In the genomic region with DNA sequence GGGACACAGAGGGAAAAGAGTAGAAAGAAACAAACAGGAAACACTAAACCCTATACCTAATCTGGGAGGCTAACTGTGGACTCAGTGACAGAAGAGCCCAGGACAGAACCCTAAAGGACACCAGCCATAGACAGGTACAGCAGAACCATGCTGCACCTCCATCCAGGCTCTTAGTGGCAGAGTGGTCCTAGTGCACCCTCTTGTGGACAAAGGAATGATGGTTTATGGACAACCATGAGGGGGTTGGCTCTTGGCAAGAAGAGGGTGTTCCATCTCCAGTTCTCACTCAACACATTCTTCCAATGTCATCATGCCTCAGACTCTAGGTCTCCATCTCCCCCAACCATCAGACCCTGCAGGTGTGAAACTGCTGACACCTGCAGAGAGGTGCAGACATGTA, we compare ENCODE assay signal across 9 mouse cellular contexts. TPM values are rescaled to one million over a fixed set of nuclear protein-coding genes. Genes with fewer than 3 reads are reported as not detected.
A peak's percentile ranks its signal among the peaks of the same experiment; 100 is the strongest.
DNase-seq lines count a peak whose midpoint lies in the region; ATAC-seq and TF ChIP-seq lines count a peak whose summit lies in the region.
"Had no signal": no experiment of that assay in that cellular context is flagged by ENCODE, and none has a peak within 500 bp of the region (broad histone marks: within the 10 kb centered on the region; RNA-seq: fewer than 3 reads in every experiment).

No protein-coding gene starts in this region.

- peak; percentile 58; the same call in 1 of the 2 replicates for ATAC-seq in heart, embryonic 15.5 days (replicated peaks; ENCODE audit: insufficient number of reproducible peaks, insufficient read depth, low FRiP score, low read depth)
- ATAC-seq in kidney, embryonic 15.5 days (replicated peaks; ENCODE audit: low FRiP score): peak; percentile 79; the same call in 1 of the 2 replicates
- peak; percentile 67 for ATAC-seq in liver, embryonic 14.5 days (ENCODE audit: insufficient read depth)
- 0 out of 2 replicates have a peak, but pooled peaks have one; percentile 56 for ATAC-seq in neural tube, embryonic 12.5 days (ENCODE audit: low FRiP score, low read depth)

- no peaks in the 10 kb centered on the region for H3K9me3 ChIP-seq in CH12.LX (replicated peaks; ENCODE audit: low read length)
- no peaks in the 10 kb centered on the region for H3K9me3 ChIP-seq in heart, embryonic 15.5 days (replicated peaks)
- no peaks in the 10 kb centered on the region for H3K9me3 ChIP-seq in kidney, embryonic 15.5 days (replicated peaks)
- H3K9me3 ChIP-seq in liver, embryonic 14.5 days (ENCODE audit: control insufficient read depth, low read length): no peaks in the 10 kb centered on the region
- H3K9me3 ChIP-seq in neural tube, embryonic 12.5 days: no peaks in the 10 kb centered on the region
- H3K9me3 ChIP-seq: heart, embryonic 13.5 days had no signal

- no peaks in the 10 kb centered on the region; a peak in 1 of 4 replicates for H3K4me1 ChIP-seq in CH12.LX (ENCODE audit: control insufficient read depth in 1 of 2, insufficient read depth in 2 of 2)
- H3K4me1 ChIP-seq in heart, embryonic 15.5 days (replicated peaks): 0 out of 2 replicates have a peak, but pooled peaks cover 2% of the 10 kb centered on the region
- H3K4me1 ChIP-seq in kidney, embryonic 15.5 days: no peaks in the 10 kb centered on the region
- no peaks in the 10 kb centered on the region; a peak in 1 of 4 replicates for H3K4me1 ChIP-seq in liver, embryonic 14.5 days (replicated peaks; ENCODE audit: control insufficient read depth in 2 of 2, insufficient read depth in 2 of 2, low read length in 1 of 2)
- H3K4me1 ChIP-seq in neural tube, embryonic 12.5 days: no peaks in the 10 kb centered on the region

- DNase-seq in CH12.LX (ENCODE audit: extremely low read depth) (peak; percentile 72), adipocyte (ENCODE audit: low spot score) (peak; percentile 79)
- DNase-seq in embryo, embryonic 11.5 days (ENCODE audit: low read depth, low spot score): peak; percentile 41
- DNase-seq in liver, embryonic 14.5 days (ENCODE audit: low read depth in 3 of 3, low spot score in 3 of 3): peak in 2 of 3 experiments; percentile 39 to 55
- no peak for DNase-seq in ovary, adult 18-20 months (ENCODE audit: low spot score)

- in situ Hi-C loops in CH12.LX (cut with MboI; ENCODE audit: low pct_ligation_motif_present, low pct_unique_long_range_greater_than_20kb, low sequenced_read_pairs): loop anchor here (5.0 kb wide), 1 partner anchor 67 kb away; no protein-coding TSS in a partner anchor

- no peak for TF ChIP-seq POLR2A in CH12.LX (IDR thresholded peaks at IDR 0.05; ENCODE audit: low read depth, low read length)

- H3K79me2 ChIP-seq in CH12.LX (replicated peaks; ENCODE audit: control insufficient read depth, extremely low read depth, insufficient read depth, poor library complexity, severe bottlenecking): no peaks in the 10 kb centered on the region

- dilution Hi-C loops in CH12.LX (cut with MboI; ENCODE audit: extremely low pct_ligation_motif_present, extremely low pct_unique_long_range_greater_than_20kb, low sequenced_read_pairs): no loop called here

- peaks cover 4 to 49% of the 10 kb centered on the region in 2 experiments for H3K36me3 ChIP-seq in CH12.LX (replicated peaks in 1 of 2; ENCODE audit: control insufficient read depth in 1 of 2, insufficient read depth in 1 of 2, low read length in 1 of 2)
- peaks cover 7% of the 10 kb centered on the region; the same call in 1 of the 2 replicates for H3K36me3 ChIP-seq in heart, embryonic 15.5 days
- H3K36me3 ChIP-seq in kidney, embryonic 15.5 days: peaks cover 8% of the 10 kb centered on the region
- no peaks in the 10 kb centered on the region for H3K36me3 ChIP-seq in liver, embryonic 14.5 days (replicated peaks; ENCODE audit: control insufficient read depth, insufficient read depth, low read depth)
- H3K36me3 ChIP-seq in neural tube, embryonic 12.5 days: 0 out of 2 replicates have a peak, but pooled peaks cover 6% of the 10 kb centered on the region

- no peak overlapping the region for H3K9ac ChIP-seq in CH12.LX (ENCODE audit: insufficient read depth, low read depth)
- H3K9ac ChIP-seq in heart, embryonic 15.5 days: no peak overlapping the region
- H3K9ac ChIP-seq in kidney, embryonic 15.5 days: no peak overlapping the region
- H3K9ac ChIP-seq in liver, embryonic 14.5 days (replicated peaks): no peak overlapping the region
- no peak overlapping the region for H3K9ac ChIP-seq in neural tube, embryonic 12.5 days
- H3K9ac ChIP-seq: heart, embryonic 13.5 days had no signal

- no peak overlapping the region for H3K4me3 ChIP-seq in CH12.LX (replicated peaks in 1 of 3; ENCODE audit: low read depth in 2 of 3, low read length in 2 of 3, poor library complexity in 1 of 3)
- H3K4me3 ChIP-seq in heart, embryonic 15.5 days: no peak overlapping the region
- no peak overlapping the region for H3K4me3 ChIP-seq in kidney, embryonic 15.5 days (replicated peaks)
- no peak overlapping the region for H3K4me3 ChIP-seq in liver, embryonic 14.5 days (ENCODE audit: insufficient read depth in 1 of 2, low read depth in 2 of 2, low read length in 2 of 2)
- H3K4me3 ChIP-seq in neural tube, embryonic 12.5 days: no peak overlapping the region
- H3K4me3 ChIP-seq: heart, embryonic 13.5 days had no signal

- TF ChIP-seq RAD21 in CH12.LX (IDR thresholded peaks at IDR 0.05; ENCODE audit: low read depth, low read length): peak; percentile 90

- H3K27me3 ChIP-seq in CH12.LX (replicated peaks): no peaks in the 10 kb centered on the region
- no peaks in the 10 kb centered on the region for H3K27me3 ChIP-seq in heart, embryonic 15.5 days
- H3K27me3 ChIP-seq in kidney, embryonic 15.5 days: no peaks in the 10 kb centered on the region
- H3K27me3 ChIP-seq in liver, embryonic 14.5 days (ENCODE audit: control insufficient read depth, insufficient read depth, low read length): no peaks in the 10 kb centered on the region
- H3K27me3 ChIP-seq in neural tube, embryonic 12.5 days (replicated peaks): no peaks in the 10 kb centered on the region
- H3K27me3 ChIP-seq: heart, embryonic 13.5 days had no signal

- H3K4me2 ChIP-seq in CH12.LX (ENCODE audit: insufficient read depth, low read depth, poor library complexity, severe bottlenecking): no peak overlapping the region
- no peak overlapping the region for H3K4me2 ChIP-seq in heart, embryonic 15.5 days
- no peak overlapping the region for H3K4me2 ChIP-seq in kidney, embryonic 15.5 days
- no peak overlapping the region for H3K4me2 ChIP-seq in liver, embryonic 14.5 days (ENCODE audit: low read depth)
- no peak overlapping the region for H3K4me2 ChIP-seq in neural tube, embryonic 12.5 days (replicated peaks)
- H3K4me2 ChIP-seq: heart, embryonic 13.5 days had no signal

- H3K27ac ChIP-seq in CH12.LX (ENCODE audit: insufficient read depth, low read depth): no peak overlapping the region
- no peak overlapping the region for H3K27ac ChIP-seq in heart, embryonic 15.5 days
- H3K27ac ChIP-seq in kidney, embryonic 15.5 days: no peak overlapping the region
- H3K27ac ChIP-seq in liver, embryonic 14.5 days: no peak overlapping the region
- H3K27ac ChIP-seq in neural tube, embryonic 12.5 days: no peak overlapping the region
- H3K27ac ChIP-seq: heart, embryonic 13.5 days had no signal

- peak; percentile 53 to 92; a peak in 3 of 4 replicates for TF ChIP-seq CTCF in CH12.LX (conservative IDR thresholded peaks at IDR 0.05 in 1 of 2, IDR thresholded peaks at IDR 0.05 in 1 of 2; ENCODE audit: low read depth in 2 of 2, low read length in 2 of 2)
- TF ChIP-seq CTCF in liver, embryonic 14.5 days (IDR thresholded peaks at IDR 0.05; ENCODE audit: low read depth): peak; percentile 96

- TF ChIP-seq EP300 in CH12.LX (IDR thresholded peaks at IDR 0.05; ENCODE audit: low read length): no peak
- TF ChIP-seq EP300 in liver, embryonic 14.5 days (IDR thresholded peaks at IDR 0.05; ENCODE audit: low read depth): no peak

RNA-seq across cellular contexts. Expression of gene Atp6v0d1, which starts 11.8 kb away (rescaled TPM):
- total RNA-seq in CH12.LX (2012; rRNA removed): 38.0 and 48.8 TPM in 2 replicates
- total RNA-seq in CH12.LX (2014; rRNA removed): 51.0 and 55.3 TPM in 2 replicates
- 48.8 and 53.6 TPM in 2 replicates for polyA plus RNA-seq in CH12.LX (2012; ENCODE audit: insufficient read length, low read depth)
- 50.0 and 63.3 TPM in 2 replicates for polyA plus RNA-seq in heart, embryonic 15.5 days (2015; fragmentation: Nextera tagmentation; extraction: Ambion mirVana)
- 85.8 and 88.3 TPM in 2 replicates for polyA plus RNA-seq in kidney, embryonic 15.5 days (2015; fragmentation: Nextera tagmentation; extraction: Ambion mirVana)
- polyA plus RNA-seq in liver, embryonic 14.5 days (2012; rRNA removed): 36.0 and 40.1 TPM in 2 replicates
- 44.3 and 46.3 TPM in 2 replicates for polyA plus RNA-seq in liver, embryonic 14.5 days (2014; fragmentation: Nextera tagmentation; extraction: Ambion mirVana)
- 142 and 143 TPM in 2 replicates for polyA plus RNA-seq in neural tube, embryonic 12.5 days (2016; fragmentation: Nextera tagmentation; extraction: Ambion mirVana)

RNA-seq across cellular contexts. Expression of gene Hsd11b2, which starts 35.5 kb away (rescaled TPM):
- total RNA-seq in CH12.LX (2012; rRNA removed) (not detected in 2 replicates), CH12.LX (2014; rRNA removed) (not detected in 2 replicates)
- polyA plus RNA-seq in CH12.LX (2012; ENCODE audit: insufficient read length, low read depth): not detected in 2 replicates
- 0.15 and 0.58 TPM in 2 replicates for polyA plus RNA-seq in heart, embryonic 15.5 days (2015; fragmentation: Nextera tagmentation; extraction: Ambion mirVana)
- 30.0 and 35.6 TPM in 2 replicates for polyA plus RNA-seq in kidney, embryonic 15.5 days (2015; fragmentation: Nextera tagmentation; extraction: Ambion mirVana)
- 1.1 TPM in 2 replicates for polyA plus RNA-seq in liver, embryonic 14.5 days (2012; rRNA removed)
- polyA plus RNA-seq in liver, embryonic 14.5 days (2014; fragmentation: Nextera tagmentation; extraction: Ambion mirVana): 0.42 and 0.99 TPM in 2 replicates
- 23.8 and 25.7 TPM in 2 replicates for polyA plus RNA-seq in neural tube, embryonic 12.5 days (2016; fragmentation: Nextera tagmentation; extraction: Ambion mirVana)

RNA-seq across cellular contexts. Expression of gene Ripor1, which starts 51.0 kb away (rescaled TPM):
- total RNA-seq in CH12.LX (2012; rRNA removed) (1.5 and 1.7 TPM in 2 replicates), CH12.LX (2014; rRNA removed) (0.24 and 0.28 TPM in 2 replicates)
- 5.8 and 7.2 TPM in 2 replicates for polyA plus RNA-seq in CH12.LX (2012; ENCODE audit: insufficient read length, low read depth)
- polyA plus RNA-seq in heart, embryonic 15.5 days (2015; fragmentation: Nextera tagmentation; extraction: Ambion mirVana): 27.9 and 36.5 TPM in 2 replicates
- 33.3 and 39.5 TPM in 2 replicates for polyA plus RNA-seq in kidney, embryonic 15.5 days (2015; fragmentation: Nextera tagmentation; extraction: Ambion mirVana)
- 4.5 and 5.4 TPM in 2 replicates for polyA plus RNA-seq in liver, embryonic 14.5 days (2012; rRNA removed)
- 4.9 and 6.1 TPM in 2 replicates for polyA plus RNA-seq in liver, embryonic 14.5 days (2014; fragmentation: Nextera tagmentation; extraction: Ambion mirVana)
- 21.3 and 22.1 TPM in 2 replicates for polyA plus RNA-seq in neural tube, embryonic 12.5 days (2016; fragmentation: Nextera tagmentation; extraction: Ambion mirVana)

RNA-seq across cellular contexts. Expression of gene Zdhhc1, which starts 57.4 kb away (rescaled TPM):
- 2.1 and 2.6 TPM in 2 replicates for total RNA-seq in CH12.LX (2012; rRNA removed)
- total RNA-seq in CH12.LX (2014; rRNA removed): 0.86 and 1.6 TPM in 2 replicates
- 2.6 and 3.6 TPM in 2 replicates for polyA plus RNA-seq in CH12.LX (2012; ENCODE audit: insufficient read length, low read depth)
- polyA plus RNA-seq in heart, embryonic 15.5 days (2015; fragmentation: Nextera tagmentation; extraction: Ambion mirVana): 23.2 and 30.7 TPM in 2 replicates
- 39.2 and 43.7 TPM in 2 replicates for polyA plus RNA-seq in kidney, embryonic 15.5 days (2015; fragmentation: Nextera tagmentation; extraction: Ambion mirVana)
- polyA plus RNA-seq in liver, embryonic 14.5 days (2012; rRNA removed): 2.2 and 2.4 TPM in 2 replicates
- 0.90 and 1.2 TPM in 2 replicates for polyA plus RNA-seq in liver, embryonic 14.5 days (2014; fragmentation: Nextera tagmentation; extraction: Ambion mirVana)
- 29.0 and 30.7 TPM in 2 replicates for polyA plus RNA-seq in neural tube, embryonic 12.5 days (2016; fragmentation: Nextera tagmentation; extraction: Ambion mirVana)

Comparison
In these comparisons a context has a peak if more than half of its experiments do, and no peak if none do; other contexts are left out.
1. RNA of gene Hsd11b2, which starts 35.5 kb away (polyA plus RNA-seq): 30.0 to 35.6 TPM in kidney, embryonic 15.5 days and 23.8 to 25.7 TPM in neural tube, embryonic 12.5 days; 0.42 to 1.1 TPM in liver, embryonic 14.5 days, 0.15 to 0.58 TPM in heart, embryonic 15.5 days and not detected in CH12.LX; every median in the first group is over 10 times any median in the second.
2. Peak in every context shown above with its lines, with median percentiles within 50 percentile points of each other: ATAC-seq.